ENCODE assay signal across 17 mouse cellular contexts in the genomic region with DNA sequence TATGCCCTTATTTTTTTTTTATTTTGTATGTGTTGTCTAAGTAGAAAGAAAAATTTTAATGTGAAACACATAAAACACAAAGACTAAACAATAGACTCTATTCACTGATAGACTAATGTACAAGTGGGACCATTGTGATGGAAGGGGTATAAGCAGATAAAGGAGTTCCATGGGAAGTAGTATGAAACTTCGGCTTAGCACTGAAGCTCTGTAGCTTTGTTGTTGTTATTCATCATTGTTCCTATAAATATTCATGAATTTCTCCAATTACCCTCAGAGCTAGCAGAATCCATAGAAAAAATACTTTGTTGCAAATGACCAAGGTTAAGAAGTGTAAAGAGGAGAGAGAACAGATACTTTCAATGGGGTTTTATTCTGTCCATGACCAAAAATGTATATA.
"Had no signal": no experiment of that assay in that cellular context is flagged by ENCODE, and none has a peak within 500 bp of the region (broad histone marks: within the 10 kb centered on the region; RNA-seq: fewer than 3 reads in every experiment).

No protein-coding gene starts in this region.

- DNase-seq: kidney, adult 11 months; kidney, adult 8-10 months; kidney, postnatal 10 days; kidney, postnatal 36 days; layer of hippocampus, postnatal 36 days; liver, embryonic 13.5 days; lung, adult 2 months; lung, postnatal 14 days; lung, postnatal 4 days; right cerebral cortex, postnatal 25 days; spleen, adult 18-20 months; thymus, postnatal 25 days had no signal

- H3K4me1 ChIP-seq: kidney, embryonic 15.5 days; liver, embryonic 13.5 days; neural tube, embryonic 13.5 days; stomach, embryonic 15.5 days had no signal

- H3K4me2 ChIP-seq: kidney, embryonic 15.5 days; liver, embryonic 13.5 days; neural tube, embryonic 13.5 days; stomach, embryonic 15.5 days had no signal

- H3K9ac ChIP-seq: kidney, embryonic 15.5 days; liver, embryonic 13.5 days; neural tube, embryonic 13.5 days; stomach, embryonic 15.5 days had no signal

- H3K36me3 ChIP-seq: kidney, embryonic 15.5 days; liver, embryonic 13.5 days; neural tube, embryonic 13.5 days; stomach, embryonic 15.5 days had no signal

- H3K9me3 ChIP-seq: kidney, embryonic 15.5 days; liver, embryonic 13.5 days; neural tube, embryonic 13.5 days; stomach, embryonic 15.5 days had no signal

- H3K27me3 ChIP-seq: kidney, embryonic 15.5 days; liver, embryonic 13.5 days; neural tube, embryonic 13.5 days; stomach, embryonic 15.5 days had no signal

- H3K4me3 ChIP-seq: kidney, embryonic 15.5 days; left cerebral cortex, adult 2 months; liver, embryonic 13.5 days; myocyte; neural tube, embryonic 13.5 days; stomach, embryonic 15.5 days had no signal

- H3K27ac ChIP-seq: kidney, embryonic 15.5 days; left cerebral cortex, adult 2 months; liver, embryonic 13.5 days; neural tube, embryonic 13.5 days; stomach, embryonic 15.5 days had no signal
